Mouse (Mus musculus): ENCODE data around the gene Smarcd3. TPM values are rescaled to one million over a fixed set of nuclear protein-coding genes. Genes with fewer than 3 reads are reported as not detected.
A peak's percentile ranks its signal among the peaks of the same experiment; 100 is the strongest.

The Smarcd3 gene
- total and polyA plus RNA-seq, 3 experiments: 1.3 to 2.2 TPM; not detected in 1

DNA sequence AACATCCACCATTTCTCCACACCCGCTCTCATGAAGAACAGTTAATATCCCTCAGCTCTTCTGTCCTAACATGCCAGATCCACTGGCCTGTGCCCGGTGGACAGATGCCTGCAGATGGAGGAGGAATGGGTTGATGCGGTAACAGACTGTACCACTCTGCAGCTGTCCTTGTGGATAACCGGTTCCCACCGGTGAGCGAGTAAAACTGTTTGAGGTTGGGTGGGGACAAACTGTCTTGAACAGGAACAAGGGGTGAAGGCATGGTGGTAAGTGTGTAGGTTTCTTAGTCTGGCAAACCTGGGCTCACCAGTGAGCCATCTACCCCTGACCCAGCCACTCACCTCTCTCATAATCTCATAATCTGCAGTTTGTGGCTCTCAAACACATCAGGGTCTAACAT, 27.1 kb upstream of the Smarcd3 start:
- TF ChIP-seq TCF12 (IDR thresholded peaks at IDR 0.05; ENCODE audit: low read depth, low read length) (no peak), POLR2A (IDR thresholded peaks at IDR 0.05; ENCODE audit: low read depth, low read length) (no peak), JUN (IDR thresholded peaks at IDR 0.05; ENCODE audit: insufficient read depth, low read depth, low read length) (no peak), USF2 (conservative IDR thresholded peaks at IDR 0.05; ENCODE audit: low read depth, low read length) (no peak), ELF1 (IDR thresholded peaks at IDR 0.05; ENCODE audit: low read depth, low read length) (no peak), CHD2 (IDR thresholded peaks at IDR 0.05; ENCODE audit: low read length) (no peak), MXI1 (IDR thresholded peaks at IDR 0.05; ENCODE audit: low read depth, low read length) (no peak), CHD1 (IDR thresholded peaks at IDR 0.05; ENCODE audit: low read depth, low read length) (no peak), MEF2A (IDR thresholded peaks at IDR 0.05; ENCODE audit: borderline replicate concordance, low read depth, low read length) (no peak), RAD21 (IDR thresholded peaks at IDR 0.05; ENCODE audit: low read depth, low read length) (no peak), RCOR1 (conservative IDR thresholded peaks at IDR 0.05; ENCODE audit: low read depth, low read length) (no peak), ZMIZ1 (IDR thresholded peaks at IDR 0.05; ENCODE audit: low read depth, low read length) (no peak), BHLHE40 (IDR thresholded peaks at IDR 0.05; ENCODE audit: low read depth, low read length) (no peak), NRF1 (IDR thresholded peaks at IDR 0.05; ENCODE audit: low read depth, low read length) (no peak), JUND (conservative IDR thresholded peaks at IDR 0.05; ENCODE audit: low read depth, low read length) (no peak), SIN3A (IDR thresholded peaks at IDR 0.05; ENCODE audit: low read length) (no peak), ZKSCAN1 (IDR thresholded peaks at IDR 0.05; ENCODE audit: borderline replicate concordance, low read depth, low read length) (no peak), E2F4 (IDR thresholded peaks at IDR 0.05; ENCODE audit: insufficient replicate concordance, low read depth, low read length) (no peak)
- Histone ChIP-seq H3K27me3 (replicated peaks) (no peaks in the 10 kb centered on the region), H3K4me2 (ENCODE audit: insufficient read depth, low read depth, poor library complexity, severe bottlenecking) (peak overlapping the region; percentile 4; the same call in 1 of the 2 replicates), H3K9me3 (replicated peaks; ENCODE audit: low read length) (peaks cover 3% of the 10 kb centered on the region), H3K9ac (ENCODE audit: insufficient read depth, low read depth) (no peak overlapping the region), H3K36me3 (replicated peaks in 1 of 2; ENCODE audit: control insufficient read depth in 1 of 2, insufficient read depth in 1 of 2, low read length in 1 of 2) (no peaks in the 10 kb centered on the region), H3K4me3 (replicated peaks in 1 of 3; ENCODE audit: low read depth in 2 of 3, low read length in 2 of 3, poor library complexity in 1 of 3) (no peak overlapping the region), H3K79me2 (replicated peaks; ENCODE audit: control insufficient read depth, extremely low read depth, insufficient read depth, poor library complexity, severe bottlenecking) (no peaks in the 10 kb centered on the region), H3K4me1 (ENCODE audit: control insufficient read depth in 1 of 2, insufficient read depth in 2 of 2) (no peaks in the 10 kb centered on the region; a peak in 1 of 4 replicates), H3K27ac (ENCODE audit: insufficient read depth, low read depth) (no peak overlapping the region)
- in situ Hi-C loops (cut with MboI; ENCODE audit: low pct_ligation_motif_present, low pct_unique_long_range_greater_than_20kb, low sequenced_read_pairs) (loop anchor here (10.0 kb wide), 1 partner anchor 117 kb away; no protein-coding TSS in a partner anchor), dilution Hi-C loops (cut with MboI; ENCODE audit: extremely low pct_ligation_motif_present, extremely low pct_unique_long_range_greater_than_20kb, low sequenced_read_pairs) (no loop called here)
- no peak for DNase-seq (ENCODE audit: extremely low read depth)

DNA sequence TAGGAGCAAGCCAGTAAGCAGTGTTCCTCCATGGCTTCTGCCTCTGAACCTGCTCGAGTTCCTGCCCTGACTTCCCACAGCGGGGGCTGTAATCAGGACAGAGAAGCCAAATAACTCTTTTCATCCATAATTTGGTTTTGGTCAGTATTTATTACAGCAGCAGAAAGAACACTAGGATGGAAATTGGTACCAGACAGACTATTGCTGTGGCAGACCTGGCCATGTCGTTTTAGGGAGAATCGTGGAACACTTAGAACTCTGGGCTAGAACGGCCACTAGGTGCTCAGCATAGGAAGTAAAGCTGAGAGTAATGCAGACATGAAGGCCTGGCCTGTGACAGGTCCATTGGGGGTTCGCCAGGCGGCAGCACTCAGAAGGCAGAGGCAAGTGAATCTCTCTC, 25.5 kb upstream of the Smarcd3 start:
- H3K36me3 ChIP-seq (replicated peaks in 1 of 2; ENCODE audit: control insufficient read depth in 1 of 2, insufficient read depth in 1 of 2, low read length in 1 of 2): no peaks in the 10 kb centered on the region
- peaks cover under 1% of the 10 kb centered on the region for H3K9me3 ChIP-seq (replicated peaks; ENCODE audit: low read length)
- H3K4me1 ChIP-seq (ENCODE audit: control insufficient read depth in 1 of 2, insufficient read depth in 2 of 2): no peaks in the 10 kb centered on the region; a peak in 1 of 4 replicates
- dilution Hi-C loops (cut with MboI; ENCODE audit: extremely low pct_ligation_motif_present, extremely low pct_unique_long_range_greater_than_20kb, low sequenced_read_pairs): no loop called here
- in situ Hi-C loops (cut with MboI; ENCODE audit: low pct_ligation_motif_present, low pct_unique_long_range_greater_than_20kb, low sequenced_read_pairs): loop anchor here (10.0 kb wide), 1 partner anchor 115 kb away; no protein-coding TSS in a partner anchor
- H3K27ac ChIP-seq (ENCODE audit: insufficient read depth, low read depth): no peak overlapping the region
- DNase-seq (ENCODE audit: extremely low read depth): no peak
- TF ChIP-seq RAD21 (IDR thresholded peaks at IDR 0.05; ENCODE audit: low read depth, low read length): no peak
- TF ChIP-seq USF1 (IDR thresholded peaks at IDR 0.05; ENCODE audit: low read depth, low read length): no peak
- no peak for TF ChIP-seq ELF1 (IDR thresholded peaks at IDR 0.05; ENCODE audit: low read depth, low read length)
- TF ChIP-seq E2F4 (IDR thresholded peaks at IDR 0.05; ENCODE audit: insufficient replicate concordance, low read depth, low read length): no peak
- H3K27me3 ChIP-seq (replicated peaks): no peaks in the 10 kb centered on the region
- H3K4me3 ChIP-seq (replicated peaks in 1 of 3; ENCODE audit: low read depth in 2 of 3, low read length in 2 of 3, poor library complexity in 1 of 3): no peak overlapping the region
- no peak overlapping the region for H3K4me2 ChIP-seq (ENCODE audit: insufficient read depth, low read depth, poor library complexity, severe bottlenecking)
- no peak overlapping the region for H3K9ac ChIP-seq (ENCODE audit: insufficient read depth, low read depth)
- no peaks in the 10 kb centered on the region for H3K79me2 ChIP-seq (replicated peaks; ENCODE audit: control insufficient read depth, extremely low read depth, insufficient read depth, poor library complexity, severe bottlenecking)
